Mouse (Mus musculus): Measurements from ENCODE around the gene Cep250.
"Not testable (repeated sequence)": the region's sequence is repeated elsewhere in the genome, so short reads cannot be mapped to it uniquely, and the experiment has no call there.

Gene Cep250

GRCm38 (mm10) chr2:155956134-155957059 is at the start of gene Cep250:
Gene Cep250 (plus strand): TSS chr2:155956458.
- DNase-seq (ENCODE audit: low read depth, low spot score), result peak; percentile 79

- no peak for DNase-seq (ENCODE audit: low read depth, low spot score)
Observed at GRCm38 (mm10) chr2:155914684-155915083, 41.6 kb upstream of the Cep250 start.

- no peak for DNase-seq (ENCODE audit: low read depth, low spot score)
Observed at GRCm38 (mm10) chr2:155923143-155923542, 33.1 kb upstream of the Cep250 start.

DNA sequence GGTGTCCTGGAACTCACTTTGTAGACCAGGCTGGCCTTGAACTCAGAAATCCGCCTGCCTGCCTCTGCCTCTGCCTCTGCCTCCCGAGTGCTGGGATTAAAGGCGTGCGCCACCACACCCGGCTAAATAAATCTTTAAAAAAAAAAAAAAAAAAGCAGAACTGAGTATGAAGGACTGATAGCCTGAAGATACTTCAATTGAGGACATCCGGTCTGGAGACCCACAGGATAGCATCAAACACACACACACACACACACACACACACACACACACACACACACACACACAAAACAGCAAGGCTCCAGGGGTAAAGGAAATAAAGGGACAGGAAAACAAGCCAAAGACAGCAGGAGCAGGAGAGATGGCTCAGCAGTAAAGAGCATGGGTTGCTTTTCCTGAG is 31.0 kb upstream of the Cep250 start:
- not testable (repeated sequence) for DNase-seq (ENCODE audit: low read depth, low spot score)

DNA sequence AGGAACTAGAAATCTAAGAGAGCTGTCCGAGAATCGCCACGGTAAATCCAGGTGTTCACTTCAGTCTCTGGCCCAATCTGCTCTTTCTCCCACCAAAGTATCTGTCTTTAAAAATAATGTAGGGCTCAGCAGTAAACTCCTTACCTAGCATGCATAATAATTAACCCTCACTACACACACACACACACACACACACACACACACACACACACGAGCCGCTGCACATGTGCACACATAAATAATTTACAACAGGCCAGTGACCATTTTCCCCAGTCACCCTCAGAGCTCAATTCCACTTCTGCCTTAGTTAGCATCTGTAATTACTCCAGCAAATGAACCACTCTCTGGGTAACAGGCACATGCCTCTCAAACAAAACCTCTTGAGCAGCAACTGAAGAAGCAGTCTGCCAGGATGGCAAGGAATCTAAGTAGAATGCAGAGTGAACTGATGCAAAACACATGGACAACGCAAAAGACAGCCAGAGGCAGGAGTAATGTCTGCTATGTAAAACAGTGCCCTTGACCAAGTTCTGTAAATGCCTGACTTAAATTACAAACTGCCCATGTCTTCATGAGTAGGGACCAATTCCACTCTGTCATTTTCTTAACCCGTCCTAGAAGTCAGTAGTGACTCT is 27.4 kb upstream of the Cep250 start:
- no peak for DNase-seq (ENCODE audit: low read depth, low spot score)

DNA sequence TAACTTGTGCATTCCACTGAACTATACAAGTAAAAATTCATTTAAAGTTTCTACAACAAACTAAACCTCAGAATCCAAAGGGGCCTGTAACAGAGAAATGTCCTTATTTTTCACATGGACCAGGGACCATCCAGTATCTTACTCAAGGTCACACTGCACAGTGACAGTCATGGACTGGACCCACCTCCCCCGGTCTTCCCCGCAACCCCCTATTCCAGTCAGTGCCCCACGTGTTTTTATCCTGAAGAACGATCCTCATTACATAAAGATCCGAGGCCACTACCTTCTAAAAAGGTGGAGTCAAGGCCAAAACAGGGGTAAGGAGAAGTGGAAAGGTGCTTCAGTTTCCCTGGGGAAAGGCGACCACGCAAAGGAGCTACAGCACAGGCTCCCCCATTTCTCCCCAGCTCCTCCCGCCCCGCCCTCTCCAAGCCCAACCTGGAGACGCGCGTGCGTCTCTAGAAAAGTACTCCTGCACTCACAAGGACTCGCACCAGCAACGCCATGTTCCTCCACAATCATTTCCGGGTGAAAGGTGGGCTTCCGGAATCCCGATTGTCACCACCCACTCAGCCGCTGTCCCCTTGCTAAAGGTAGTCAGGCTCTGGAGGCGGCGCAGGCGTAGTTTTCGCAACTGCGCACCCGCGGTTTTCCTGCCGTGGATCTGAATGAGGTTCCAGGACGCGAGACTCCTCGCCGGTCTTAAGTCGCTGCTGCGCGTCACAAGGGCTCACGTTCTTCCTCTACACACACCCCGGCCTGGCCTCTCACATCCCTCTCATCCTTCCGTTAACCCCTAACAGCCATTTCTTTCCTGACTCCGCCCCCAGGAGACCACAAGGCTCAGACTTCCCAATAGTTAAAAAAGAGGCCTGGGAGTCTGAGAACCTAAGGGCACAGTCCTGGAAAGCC is 26.5 kb upstream of the Cep250 start, which contains the start of gene Uqcc1:
Gene Uqcc1 (minus strand): TSS at position 780 of the 912 bp plus-strand sequence.
- peak; percentile 84 for DNase-seq (ENCODE audit: low read depth, low spot score)

DNA sequence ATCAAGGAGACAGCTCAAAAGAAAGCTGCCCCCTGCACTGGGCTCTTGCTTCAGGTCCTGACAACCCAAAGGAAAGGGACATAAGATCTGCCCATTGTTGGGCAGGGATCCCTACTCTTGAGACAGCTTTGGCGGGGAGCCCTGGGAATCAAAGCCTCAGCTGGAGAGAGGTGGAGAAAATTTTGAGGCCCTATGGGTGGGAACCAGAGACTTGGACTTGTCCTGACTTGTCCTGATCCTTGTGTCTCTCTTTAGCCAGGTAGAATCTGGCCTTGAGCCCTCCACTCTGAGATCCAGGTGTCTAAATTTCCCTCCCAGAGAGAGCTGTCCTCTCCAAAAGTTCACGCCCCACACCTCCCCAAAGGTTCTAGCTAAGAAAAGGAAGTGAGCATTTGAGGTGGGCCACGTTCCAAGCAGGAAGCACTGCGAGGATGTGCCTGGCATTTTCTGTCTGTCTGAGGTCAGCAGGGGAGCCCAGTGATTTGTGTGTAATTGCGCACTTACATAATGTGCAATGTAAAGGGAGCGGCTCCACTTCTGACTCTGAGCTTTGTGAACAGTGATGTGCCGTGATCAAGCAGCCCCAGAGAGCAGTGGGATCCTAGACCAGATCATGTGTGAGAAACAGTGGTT is 16.2 kb upstream of the Cep250 start:
- DNase-seq (ENCODE audit: low read depth, low spot score), result no peak

- no peak for DNase-seq (ENCODE audit: low read depth, low spot score)
Observed at GRCm38 (mm10) chr2:155940681-155941080, 15.6 kb upstream of the Cep250 start, which contains the start of gene Gm15557. Gene Gm15557 (plus strand): TSS chr2:155940728.

- no peak for DNase-seq (ENCODE audit: low read depth, low spot score)
Observed at GRCm38 (mm10) chr2:155941697-155942442, 14.4 kb upstream of the Cep250 start.

DNA sequence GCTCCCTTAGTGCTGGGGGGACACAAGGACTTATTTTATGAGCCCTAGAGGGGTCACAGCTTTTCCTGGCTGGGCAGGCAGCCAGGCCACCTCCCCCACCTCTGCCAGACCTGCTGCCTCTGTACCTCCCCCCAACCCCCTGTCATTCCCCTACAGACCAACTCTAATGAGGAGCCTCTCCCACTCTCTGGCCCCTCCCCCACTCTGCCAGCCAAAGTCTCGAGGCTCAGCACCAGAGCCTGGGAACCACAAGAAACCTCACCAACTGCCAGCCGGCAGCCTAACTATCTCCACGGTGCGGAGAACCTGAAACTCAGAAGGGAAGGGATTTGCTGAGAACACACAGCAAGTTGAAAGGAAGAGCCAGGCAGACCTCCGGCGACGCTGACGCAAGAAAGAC is 12.8 kb upstream of the Cep250 start:
- no peak for DNase-seq (ENCODE audit: low read depth, low spot score)

DNA sequence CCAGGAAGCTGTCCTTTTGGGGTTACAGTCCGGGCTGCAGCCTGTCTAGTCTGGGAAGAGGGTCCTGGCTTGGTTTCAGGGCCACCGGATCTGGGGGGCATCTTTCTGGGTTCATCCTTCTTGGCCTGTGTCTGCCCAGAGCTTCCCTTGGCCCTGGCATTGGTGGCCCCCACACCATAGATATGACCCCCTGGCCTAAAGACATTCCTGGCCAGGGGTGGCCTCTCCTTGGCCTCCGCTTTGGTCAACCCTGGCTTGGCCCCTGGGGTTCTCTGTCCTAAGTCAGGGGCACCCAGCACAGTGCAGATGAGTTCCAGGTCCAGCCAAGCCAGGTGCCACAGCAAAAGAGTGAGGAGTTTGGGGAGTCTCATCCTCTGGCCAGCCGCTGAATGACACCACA is 11.6 kb upstream of the Cep250 start:
- no peak for DNase-seq (ENCODE audit: low read depth, low spot score)

GRCm38 (mm10) chr2:155945124-155945523 is 11.1 kb upstream of the Cep250 start, which contains the start of gene Gdf5:
Gene Gdf5 (minus strand): TSS chr2:155945367.
- no peak for DNase-seq (ENCODE audit: low read depth, low spot score)

GRCm38 (mm10) chr2:155945580-155945979 is 10.7 kb upstream of the Cep250 start:
- no peak for DNase-seq (ENCODE audit: low read depth, low spot score)

- DNase-seq (ENCODE audit: low read depth, low spot score), result no peak
Observed at GRCm38 (mm10) chr2:155946069-155946468, 10.2 kb upstream of the Cep250 start.

- no peak for DNase-seq (ENCODE audit: low read depth, low spot score)
Observed at GRCm38 (mm10) chr2:155946499-155946898, 9.8 kb upstream of the Cep250 start.

- DNase-seq (ENCODE audit: low read depth, low spot score), result no peak
Observed at GRCm38 (mm10) chr2:155947390-155948002, 8.8 kb upstream of the Cep250 start.

GRCm38 (mm10) chr2:155949362-155949761 is 6.9 kb upstream of the Cep250 start:
- DNase-seq (ENCODE audit: low read depth, low spot score), result no peak

GRCm38 (mm10) chr2:155952006-155952405 is 4.3 kb upstream of the Cep250 start:
- no peak for DNase-seq (ENCODE audit: low read depth, low spot score)

GRCm38 (mm10) chr2:155959981-155960380 is 3.7 kb downstream of the Cep250 start:
- no peak for DNase-seq (ENCODE audit: low read depth, low spot score)

- DNase-seq (ENCODE audit: low read depth, low spot score), result no peak
Observed at GRCm38 (mm10) chr2:155961862-155962261, 5.6 kb downstream of the Cep250 start.
